Mouse (Mus musculus): ENCODE results near the gene Cbarp. TPM values are rescaled to one million over a fixed set of nuclear protein-coding genes. Genes with fewer than 3 reads are reported as not detected.

Cbarp gene
- total RNA-seq, 2 experiments from 2014 or later = 2.4 to 3.1 TPM

DNA sequence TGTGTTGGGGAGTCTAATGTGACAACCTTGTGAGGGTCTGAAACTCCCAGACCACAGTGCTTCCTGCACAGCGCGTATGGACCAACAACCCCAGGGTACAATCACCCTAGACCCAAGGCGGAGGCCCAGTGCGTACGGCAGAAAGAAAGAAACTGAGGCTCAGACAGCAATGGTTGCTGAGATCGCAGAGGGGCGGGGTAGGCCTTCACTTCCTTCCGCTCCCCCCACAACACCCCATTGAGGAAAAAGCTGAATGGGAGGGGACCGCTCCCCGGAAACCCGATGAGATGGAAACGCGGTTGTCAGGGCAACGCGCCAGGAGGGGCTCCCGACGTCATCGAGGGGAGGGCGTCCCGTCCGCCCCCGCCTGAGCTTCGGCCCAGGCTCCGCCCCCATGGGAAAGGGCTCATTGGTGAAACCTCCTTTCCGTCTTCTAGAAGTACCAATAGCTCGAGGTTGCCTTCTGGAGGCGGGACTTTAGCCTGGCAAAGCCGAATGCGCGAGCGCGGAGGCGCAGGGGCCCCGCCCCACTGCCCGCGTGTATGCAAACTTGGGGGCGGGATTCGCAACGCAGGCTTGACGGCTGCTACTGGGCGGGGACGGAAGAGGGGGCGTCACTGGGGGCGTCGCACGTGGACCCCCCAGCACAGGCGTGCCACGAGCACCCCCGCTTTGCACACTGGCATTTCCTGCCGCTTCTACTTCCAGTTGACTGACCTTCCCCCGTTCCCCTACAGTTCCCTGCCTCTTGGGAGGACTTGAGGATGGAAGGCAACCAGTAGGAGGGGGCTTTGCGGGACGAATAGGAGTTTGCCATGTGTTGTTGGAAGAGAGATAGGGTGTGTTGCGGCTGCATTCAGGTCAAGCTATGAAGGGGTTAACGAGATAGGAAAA is 19.2 kb upstream of the Cbarp start:
- peak; percentile 99 for DNase-seq (ENCODE audit: low spot score)
- intact Hi-C loops (cut with DNase I) = no loop called here

DNA sequence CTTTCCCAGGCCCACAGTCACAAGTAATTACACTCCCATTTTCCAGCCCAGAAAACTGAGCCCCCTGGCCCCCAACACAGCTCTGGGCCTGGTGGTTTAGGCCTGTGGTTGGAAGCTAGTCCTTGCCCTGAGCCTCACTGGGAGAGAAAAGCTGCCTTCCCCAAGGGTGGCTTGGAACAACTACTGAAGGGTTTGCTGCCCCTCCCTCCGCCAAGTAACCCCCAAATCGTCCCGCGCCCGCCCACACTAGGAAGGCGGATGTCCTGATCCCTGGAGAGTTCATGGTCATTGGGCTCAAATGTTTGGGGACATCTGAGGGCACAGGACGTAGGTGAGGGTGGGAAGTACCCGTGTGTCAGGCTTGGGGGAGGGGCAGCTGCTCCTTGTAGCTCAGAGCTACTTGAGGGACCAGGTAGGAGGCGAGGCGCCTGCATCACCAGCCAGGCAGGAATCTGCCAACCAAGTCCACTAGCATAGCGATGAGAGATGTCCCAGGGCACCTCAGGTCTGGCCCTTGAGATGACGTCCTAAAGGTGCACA is 18.5 kb upstream of the Cbarp start:
- peak; percentile 51 for DNase-seq (ENCODE audit: low spot score)
- intact Hi-C loops (cut with DNase I) = no loop called here

DNA sequence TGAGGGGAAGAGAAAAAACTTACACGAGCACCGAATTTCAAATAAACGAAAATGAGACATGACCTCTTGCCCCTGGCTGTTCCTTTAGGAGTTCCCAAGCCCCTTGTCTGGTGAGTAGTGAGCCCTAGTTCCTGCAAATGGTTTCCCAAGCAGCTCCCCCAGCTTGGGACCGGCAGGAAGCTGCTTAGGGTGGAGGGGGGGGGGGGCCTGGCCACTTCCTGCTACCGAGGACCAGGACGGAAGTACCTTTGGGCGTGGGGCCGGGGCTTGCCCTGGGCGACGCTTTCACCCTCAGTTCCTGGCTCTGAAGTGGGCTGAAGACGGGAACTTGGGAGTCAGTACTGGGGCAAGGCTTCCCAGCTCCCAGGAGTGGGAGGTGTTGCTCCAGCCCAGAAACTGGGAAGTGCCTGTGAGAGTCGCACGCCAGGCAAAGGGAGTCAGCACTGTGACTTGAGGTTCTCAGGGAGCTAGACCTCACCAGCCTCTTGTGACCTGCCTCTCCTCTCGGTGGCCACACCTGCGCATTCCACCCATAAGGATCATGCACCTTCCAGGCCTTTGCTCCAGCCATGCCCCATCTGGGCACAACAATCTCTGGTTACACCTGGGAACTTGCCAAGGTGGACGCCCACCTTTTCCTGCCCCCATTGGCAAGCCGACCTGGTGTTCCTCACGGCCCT is 17.8 kb upstream of the Cbarp start:
- intact Hi-C loops (cut with DNase I) = no loop called here

DNA sequence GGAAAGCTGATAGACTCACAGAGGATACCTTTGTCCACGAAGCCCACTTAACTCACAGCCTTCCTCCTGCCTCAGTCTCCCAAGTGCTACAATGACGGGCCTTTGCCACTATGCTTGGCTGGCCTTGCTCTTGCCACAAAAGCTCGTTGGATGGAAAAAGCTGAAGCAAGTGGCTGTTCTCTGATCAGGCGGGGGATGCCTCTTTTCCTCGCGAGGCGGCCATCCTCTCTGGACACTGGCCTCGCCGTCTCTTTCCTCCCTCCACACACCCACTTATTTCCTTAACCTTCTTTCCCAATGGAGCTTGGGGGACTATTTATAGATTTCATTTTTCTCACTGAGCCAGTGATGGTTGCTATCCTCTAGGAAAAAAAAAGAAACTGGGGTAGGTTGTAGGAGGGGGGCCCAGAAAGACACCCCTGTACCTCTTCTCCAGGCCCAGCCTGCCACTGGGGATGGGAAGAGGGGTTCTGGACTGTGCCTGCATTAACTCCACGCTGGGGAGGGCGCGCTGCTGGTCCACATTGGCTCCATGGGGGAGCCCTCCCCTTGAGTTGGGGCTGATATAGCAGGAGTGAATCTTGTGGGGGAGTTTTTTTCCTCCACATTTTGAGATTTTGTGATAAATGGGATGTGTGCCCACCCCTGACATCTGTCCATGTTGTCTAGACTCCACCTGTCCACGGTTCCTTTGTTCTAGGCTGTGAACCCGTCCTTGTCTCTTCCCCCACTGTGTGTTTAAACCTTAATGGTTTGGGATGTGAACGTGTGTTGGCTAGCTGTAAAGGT is 16.7 kb upstream of the Cbarp start:
- DNase-seq (ENCODE audit: low spot score) = no peak
- intact Hi-C loops (cut with DNase I) = no loop called here

More for the DNA sequence above, 17.8 kb upstream of the Cbarp start:
- peak; percentile 81 for DNase-seq (ENCODE audit: low spot score)

DNA sequence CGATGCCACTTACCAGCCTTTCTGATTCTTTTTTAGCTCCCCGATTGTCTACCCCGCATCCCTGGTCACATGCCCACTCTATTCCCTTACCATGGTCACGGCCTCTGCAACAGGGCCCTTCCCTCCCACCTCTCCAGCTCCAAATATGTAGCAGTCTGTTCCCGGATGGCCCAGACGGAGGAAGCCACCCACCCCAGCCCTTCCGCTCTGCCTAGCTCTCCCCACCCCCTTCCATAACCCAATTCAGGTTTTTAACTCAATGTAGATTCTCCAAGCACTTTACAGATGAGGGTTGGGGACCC is 16.1 kb upstream of the Cbarp start:
- intact Hi-C loops (cut with DNase I) = no loop called here
- no peak for DNase-seq (ENCODE audit: low spot score)

DNA sequence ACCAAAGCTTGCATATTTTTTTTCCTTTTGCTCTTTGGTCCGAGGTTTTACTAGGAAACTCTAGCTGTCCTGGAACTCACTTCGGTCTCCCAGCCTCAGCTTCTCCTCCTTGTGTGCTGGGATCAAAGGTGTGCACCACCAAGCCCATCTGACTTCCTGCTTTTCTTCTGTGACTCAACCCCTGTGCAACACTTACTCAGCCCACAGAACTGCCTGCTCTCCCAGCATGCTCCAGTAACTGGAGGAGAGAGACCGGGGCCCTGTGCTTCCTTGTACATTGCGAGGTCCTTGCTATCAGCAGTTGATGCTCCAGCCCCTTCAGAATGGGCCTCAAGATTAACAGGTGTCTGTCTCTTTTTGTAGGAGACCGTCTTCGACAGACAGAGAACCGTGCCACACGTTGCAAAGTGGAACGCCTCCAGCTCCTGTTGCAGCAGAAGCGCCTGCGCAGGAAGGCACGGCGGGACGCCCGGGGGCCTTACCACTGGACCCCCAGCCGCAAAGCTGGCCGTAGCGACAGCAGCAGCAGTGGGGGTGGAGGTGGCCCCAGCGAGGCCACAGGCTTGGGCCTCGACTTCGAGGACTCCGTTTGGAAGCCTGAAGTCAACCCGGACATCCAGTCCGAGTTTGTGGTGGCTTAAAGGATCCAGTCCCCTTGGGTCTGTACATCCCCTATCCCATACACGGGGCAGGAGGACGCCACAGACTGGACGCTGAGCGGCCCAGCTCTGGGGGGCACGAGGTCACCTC is 15.5 kb upstream of the Cbarp start:
- no peak for DNase-seq (ENCODE audit: low spot score)
- intact Hi-C loops (cut with DNase I) = no loop called here

DNA sequence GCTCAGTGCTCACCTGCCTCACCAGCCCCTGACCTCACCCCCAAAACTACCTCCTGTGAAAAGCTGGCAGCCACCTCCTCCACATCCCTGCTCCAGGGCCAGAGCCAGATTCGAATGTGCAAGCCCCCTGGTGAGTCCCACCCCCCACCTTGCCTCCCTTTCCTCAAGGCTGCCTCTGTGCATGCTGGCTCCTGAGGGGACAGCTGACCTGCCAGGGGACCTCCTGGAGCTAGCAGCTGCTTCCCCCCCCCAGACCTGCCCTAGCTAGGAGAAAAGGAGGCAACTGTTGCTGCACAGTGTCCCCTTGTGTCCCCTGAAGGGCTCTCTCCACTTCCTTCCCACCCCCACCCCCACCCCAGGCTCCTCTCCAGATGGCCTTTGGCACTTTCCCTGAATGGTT is 14.6 kb upstream of the Cbarp start:
- no peak for DNase-seq (ENCODE audit: low spot score)
- intact Hi-C loops (cut with DNase I) = no loop called here

DNA sequence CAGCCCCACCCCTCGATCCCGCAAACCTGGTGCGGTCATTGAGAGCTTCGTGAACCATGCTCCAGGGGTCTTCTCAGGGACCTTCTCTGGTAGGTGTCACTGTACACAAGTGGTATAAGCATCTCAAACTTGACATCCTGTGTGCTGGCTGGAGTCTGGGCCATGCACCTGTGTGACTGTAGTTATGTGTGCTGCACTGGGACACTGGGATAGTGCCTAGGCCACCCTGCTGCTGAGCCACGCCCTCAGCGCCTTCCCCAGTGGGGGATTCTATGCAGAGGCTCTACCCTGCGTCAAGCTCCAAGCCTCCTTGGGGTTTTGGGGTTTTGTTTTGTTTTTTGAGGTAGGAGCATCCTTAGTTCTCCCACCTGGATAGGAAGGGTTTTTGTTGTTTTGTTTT is 13.7 kb upstream of the Cbarp start:
- intact Hi-C loops (cut with DNase I) = no loop called here
- DNase-seq (ENCODE audit: low spot score) = no peak

DNA sequence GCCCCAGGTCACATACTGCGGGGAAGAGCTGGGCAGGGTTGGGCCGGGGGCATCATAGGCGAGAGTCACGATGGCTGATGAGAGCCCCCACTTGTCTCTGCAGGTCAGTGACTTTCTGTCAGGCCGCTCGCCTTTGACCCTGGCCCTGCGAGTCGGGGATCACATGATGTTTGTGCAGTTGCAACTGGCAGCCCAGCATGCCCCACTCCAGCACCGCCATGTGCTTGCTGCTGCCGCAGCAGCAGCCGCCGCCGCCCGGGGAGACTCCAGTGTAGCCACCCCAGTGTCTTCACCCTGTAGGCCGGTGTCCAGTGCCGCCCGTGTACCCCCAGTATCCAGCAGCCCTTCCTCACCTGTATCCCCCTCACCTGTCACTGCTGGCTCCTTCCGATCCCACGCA is 13.1 kb upstream of the Cbarp start:
- intact Hi-C loops (cut with DNase I) = no loop called here
- DNase-seq (ENCODE audit: low spot score) = no peak

DNA sequence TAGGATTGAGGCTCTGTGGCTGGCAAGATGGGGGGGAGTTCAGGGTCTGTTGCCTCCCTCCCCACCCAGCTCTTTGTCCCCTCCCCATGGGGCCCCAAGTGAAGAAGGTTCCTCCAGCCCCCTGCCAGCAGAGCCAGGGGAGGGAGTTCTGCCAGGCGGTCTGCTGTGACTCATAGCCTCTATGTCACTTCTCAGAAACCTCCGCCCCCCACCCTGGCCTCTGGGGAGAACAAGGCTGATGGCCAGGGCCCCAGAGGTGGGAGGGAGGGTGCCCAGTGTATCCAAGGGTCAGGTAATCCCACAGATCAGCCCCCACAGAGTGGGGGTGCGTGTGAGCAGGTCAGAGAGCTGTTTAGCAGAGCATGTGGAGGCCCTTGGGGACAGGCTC is 12.2 kb upstream of the Cbarp start:
- peak; percentile 38 for DNase-seq (ENCODE audit: low spot score)
- intact Hi-C loops (cut with DNase I) = no loop called here

DNA sequence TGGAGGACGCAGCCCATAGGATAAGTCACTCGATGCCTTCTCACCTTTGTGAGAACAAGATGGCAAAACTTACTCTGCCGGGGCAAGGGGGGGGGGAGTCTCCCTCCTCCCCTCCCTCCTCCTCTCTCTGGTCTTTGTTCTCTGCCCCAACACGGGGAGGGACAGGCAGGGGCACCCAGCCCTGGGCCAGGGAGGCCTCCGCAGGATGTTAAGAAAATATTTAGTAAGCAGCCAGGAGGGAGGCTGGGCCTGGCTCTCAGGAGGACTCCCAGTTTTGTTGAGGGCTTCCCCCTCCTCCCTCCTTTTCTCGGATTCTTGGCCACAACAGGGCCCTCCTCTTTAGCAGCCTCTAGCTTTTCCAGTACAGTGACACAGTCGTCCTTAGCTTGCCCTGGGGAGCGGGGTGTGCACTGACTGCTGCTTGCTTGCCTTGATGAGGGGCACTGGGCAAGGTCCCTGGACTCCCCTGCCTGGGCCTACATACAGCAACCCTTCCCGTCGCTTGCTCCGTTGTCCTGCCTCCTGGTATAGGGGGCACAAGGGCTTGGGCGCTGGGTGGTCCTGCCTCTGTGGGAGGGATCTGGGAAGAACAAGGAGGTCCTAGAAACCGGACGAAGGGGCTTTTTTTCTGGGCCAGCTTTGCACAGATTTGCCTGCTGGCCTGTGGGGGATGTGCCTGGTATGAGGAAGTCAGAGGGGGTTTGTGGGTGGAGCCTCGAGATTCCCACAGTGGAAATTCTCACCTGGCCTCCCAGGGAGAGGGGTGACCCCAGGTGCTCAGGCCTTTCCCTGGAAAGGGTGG is 11.6 kb upstream of the Cbarp start:
- peak; percentile 63 for DNase-seq (ENCODE audit: low spot score)
- intact Hi-C loops (cut with DNase I) = no loop called here

DNA sequence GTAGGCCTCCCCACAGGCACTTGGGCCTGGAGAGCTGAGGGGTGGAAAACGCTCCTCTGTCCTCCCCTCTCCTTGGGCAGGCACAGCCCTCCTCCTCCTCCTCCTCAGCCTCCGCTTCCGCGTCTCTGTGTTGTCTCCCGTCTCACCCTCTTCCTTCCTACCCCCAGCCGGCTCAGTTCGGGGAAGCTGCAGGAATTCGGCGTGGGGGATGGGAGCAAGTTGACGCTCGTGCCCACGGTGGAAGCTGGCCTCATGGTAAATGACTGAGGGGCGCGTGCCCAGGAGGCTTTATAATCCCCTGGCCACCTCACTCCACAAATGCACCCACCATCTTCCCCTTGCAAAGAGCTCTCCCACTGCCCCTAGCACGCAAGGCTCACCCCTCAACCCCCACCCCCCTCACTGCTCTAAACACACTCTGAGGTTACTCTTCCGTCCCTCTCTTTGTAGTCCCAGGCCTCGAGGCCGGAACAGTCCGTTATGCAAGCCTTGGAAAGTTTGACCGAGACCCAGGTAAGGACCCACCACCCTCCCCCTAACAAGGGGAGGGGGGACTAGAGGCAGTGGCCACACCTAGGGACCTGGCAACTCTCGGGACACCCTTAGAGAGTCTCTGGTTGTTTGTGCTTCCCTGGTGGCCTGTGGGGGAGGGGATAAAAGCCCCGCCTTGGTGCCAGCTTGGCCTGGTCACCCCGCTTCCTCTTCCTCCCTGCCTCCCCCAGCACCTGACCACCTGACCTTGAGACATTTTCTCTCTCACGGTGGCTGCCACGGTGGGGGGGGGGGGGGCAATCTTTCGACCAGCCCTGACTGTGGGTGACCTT is 10.8 kb upstream of the Cbarp start:
- intact Hi-C loops (cut with DNase I) = no loop called here
- DNase-seq (ENCODE audit: low spot score) = peak; percentile 63

DNA sequence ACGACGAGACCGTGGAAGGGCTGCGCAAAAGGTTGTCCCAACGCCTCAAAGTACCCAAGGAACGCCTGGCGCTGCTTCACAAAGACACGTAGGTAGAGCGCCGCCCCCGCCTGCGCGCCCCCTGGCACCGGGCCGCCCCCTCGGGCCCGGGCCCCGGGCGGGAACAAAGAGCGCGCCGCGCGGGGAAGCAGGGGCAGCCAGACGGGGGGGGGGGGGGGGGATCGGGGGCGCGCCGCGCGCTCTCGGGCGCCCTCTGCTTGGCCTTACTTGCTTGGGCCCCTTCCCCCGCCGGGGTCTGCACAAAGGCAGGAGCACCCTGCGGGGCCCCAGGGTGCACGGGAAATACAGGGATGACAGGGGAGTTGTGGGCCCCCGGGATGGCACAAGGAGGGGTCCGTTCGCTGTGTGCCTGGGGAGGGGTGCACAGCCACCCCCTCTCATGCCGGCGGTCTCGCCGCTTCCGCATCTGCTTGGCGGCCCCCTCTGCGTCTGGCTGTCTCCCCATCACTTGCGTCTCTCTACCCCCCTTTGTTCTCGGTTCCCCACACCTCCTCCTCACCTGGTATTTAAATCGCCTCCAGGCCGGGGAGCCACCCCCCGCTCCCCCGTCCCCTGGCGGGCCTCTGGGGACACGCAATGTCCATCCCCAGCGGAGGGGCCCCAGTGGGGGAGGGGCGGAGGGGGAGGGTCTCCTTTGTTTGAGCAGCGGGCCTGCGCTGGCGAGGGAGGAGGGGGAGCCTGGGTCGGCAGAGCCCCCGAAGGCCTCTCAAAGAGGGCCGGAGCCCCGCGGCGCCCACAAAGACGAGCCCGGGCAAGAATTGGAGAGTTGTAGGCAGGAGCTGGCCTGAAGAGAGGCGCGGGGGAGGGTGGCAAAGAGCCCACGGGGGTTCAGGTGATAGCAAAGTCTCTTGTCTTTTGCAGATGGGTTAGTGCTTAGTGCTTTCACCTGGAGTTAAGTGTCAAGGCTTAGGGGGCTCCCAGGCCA is 9.9 kb upstream of the Cbarp start:
- DNase-seq (ENCODE audit: low spot score) = peak; percentile 34
- intact Hi-C loops (cut with DNase I) = no loop called here

DNA sequence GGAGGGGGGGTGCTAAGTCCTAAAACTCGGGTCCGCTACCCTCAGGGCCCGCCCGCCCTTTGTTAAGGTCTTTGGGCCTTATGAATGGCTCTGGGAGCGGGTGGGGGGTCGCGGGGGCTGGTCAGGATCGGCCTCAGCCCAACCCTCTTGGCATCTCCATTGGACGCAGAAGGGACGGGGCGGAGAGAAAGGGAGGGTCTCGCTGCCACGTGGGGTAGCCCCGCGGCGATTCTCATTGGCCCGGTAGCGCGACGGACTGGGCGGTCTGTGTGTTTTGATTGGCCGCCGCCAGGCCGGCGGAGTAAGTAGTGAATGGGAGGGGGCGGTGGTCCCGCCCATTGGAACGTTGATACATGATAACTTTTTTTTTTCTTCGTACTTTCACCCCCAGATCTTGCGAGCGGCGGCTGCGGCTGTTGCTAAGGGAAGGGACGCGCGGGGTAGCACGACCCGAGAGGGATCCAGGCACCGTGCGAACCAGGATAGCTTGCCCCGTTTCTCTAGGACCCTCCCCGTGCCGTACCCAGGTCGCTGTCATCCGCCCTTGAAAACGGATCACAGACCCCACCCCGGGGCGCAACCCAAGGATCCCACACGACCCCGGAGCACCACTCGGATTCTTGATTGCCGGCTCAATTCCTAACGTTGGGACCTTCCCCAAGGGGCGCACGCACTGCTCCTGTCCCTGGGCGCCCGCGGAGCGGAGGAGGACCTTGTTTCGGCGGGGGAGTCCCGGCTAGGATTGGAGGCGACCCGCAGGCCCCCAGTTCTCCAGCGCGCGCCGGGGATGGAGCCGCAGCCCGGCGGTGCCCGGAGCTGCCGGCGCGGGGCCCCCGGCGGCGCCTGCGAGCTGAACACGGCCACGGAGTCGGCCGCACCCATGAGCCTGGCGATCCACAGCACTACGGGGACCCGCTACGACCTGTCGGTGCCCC is 8.9 kb upstream of the Cbarp start:
- intact Hi-C loops (cut with DNase I) = loop anchor here (10.0 kb wide), 1 partner anchor 295 kb away; the partner anchor contains the start of gene Ptbp1
- DNase-seq (ENCODE audit: low spot score) = peak; percentile 97

DNA sequence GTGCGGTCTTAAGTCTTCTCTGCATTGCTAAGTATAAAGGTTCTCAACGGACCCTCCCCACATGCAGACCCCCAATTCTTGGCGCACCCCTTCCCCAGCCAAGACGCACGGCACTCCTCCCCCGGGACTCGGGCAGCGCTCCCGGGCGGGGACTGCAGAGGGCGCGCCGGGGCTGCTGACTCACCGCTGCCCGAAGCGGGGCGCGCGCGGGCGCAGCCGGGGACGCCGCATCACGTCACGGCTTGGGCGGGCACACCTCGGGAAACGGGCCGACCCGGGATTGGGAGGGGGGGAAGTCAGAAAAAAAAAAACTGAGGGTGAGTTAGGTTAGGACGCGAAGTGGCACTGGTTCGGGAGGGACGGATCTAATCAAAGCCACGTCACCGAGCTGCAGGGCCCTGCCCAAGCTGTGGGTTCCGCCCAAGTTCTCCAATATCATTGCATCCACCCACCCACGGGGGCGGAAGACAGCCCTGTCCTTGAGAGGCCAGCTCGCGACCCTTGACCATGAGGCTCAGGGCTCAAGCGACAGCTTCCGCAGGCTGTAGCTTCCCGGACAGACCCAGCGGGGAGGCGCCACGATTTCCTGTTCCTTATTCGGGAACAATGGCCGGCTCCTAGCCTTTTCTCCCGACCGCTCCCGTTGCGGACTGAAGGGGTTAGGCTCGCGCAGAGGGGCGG is 8.1 kb upstream of the Cbarp start:
- peak; percentile 92 for DNase-seq (ENCODE audit: low spot score)
- intact Hi-C loops (cut with DNase I) = loop anchor here (10.0 kb wide), 1 partner anchor 294 kb away; the partner anchor contains the start of gene Ptbp1

Data from heart, postnatal 25 days (tissue).